Mouse (Mus musculus) G1E (cell line): ENCODE data around the gene Stat5b.

Experiments used
- CTCF ChIP-seq: IDR thresholded peaks from 2 replicates; pipeline ENCODE4 v1.5.1; 2012; ENCODE audit warnings: low read depth, low read length, inconsistent platforms, mixed read lengths
- POLR2AphosphoS5 ChIP-seq: IDR thresholded peaks from 2 replicates; pipeline ENCODE4 v1.6.1; 2012; ENCODE audit warnings: low read depth, low read length, inconsistent platforms; ENCODE audit not compliant: insufficient replicate concordance

GRCm38 (mm10) chr11:100762831-100763230 lies 87.7 kb downstream of the Stat5b start, which contains the start of gene Hcrt:
- TF ChIP-seq POLR2AphosphoS5 (no peak), CTCF (no peak)
